Mouse (Mus musculus): Measurements from ENCODE around the gene Cst3. TPM values are rescaled to one million over a fixed set of nuclear protein-coding genes. Genes with fewer than 3 reads are reported as not detected.

The Cst3 gene
- polyA plus RNA-seq, 1 experiment from 2014 or later: 533 TPM

DNA sequence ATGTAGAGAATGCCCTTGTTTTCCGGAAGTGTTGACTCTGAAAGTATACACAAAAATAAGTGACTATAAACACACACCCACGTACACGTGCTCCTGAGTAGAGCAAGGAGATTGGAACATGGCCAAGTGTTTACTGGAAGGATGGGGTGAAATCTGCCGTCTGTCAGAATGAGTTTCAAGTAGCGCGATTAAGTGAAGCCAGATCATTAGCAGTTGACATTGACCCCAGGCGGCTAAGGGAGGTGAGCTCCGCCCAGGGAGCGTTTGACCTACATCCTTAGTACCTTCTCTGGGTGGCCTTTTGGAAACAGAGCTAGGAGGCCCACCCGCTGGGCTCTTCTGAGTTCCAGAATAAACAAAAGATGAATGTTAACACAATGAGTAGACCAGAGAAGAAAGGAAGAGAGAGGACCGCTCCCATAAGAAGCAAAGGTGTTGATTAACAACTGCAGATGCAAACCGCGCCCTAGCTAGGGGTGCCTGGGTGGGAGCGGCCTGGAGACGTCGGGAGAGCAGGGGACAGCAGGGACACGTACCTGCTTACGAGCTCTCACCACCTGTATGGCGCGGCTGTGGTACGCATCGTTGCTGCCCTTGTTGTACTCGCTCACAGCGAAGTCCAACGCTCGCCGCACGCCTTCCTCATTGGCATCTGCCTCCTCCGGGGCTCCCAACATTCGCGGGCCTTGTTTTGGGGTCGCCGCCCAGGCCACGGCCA is 716 bp downstream of the Cst3 start:
- Histone ChIP-seq H3K27ac (peak overlapping the region; percentile 92), H3K36me3 (peaks cover 25% of the 10 kb centered on the region), H3K4me2 (peak overlapping the region; percentile 91), H3K27me3 (no peaks in the 10 kb centered on the region), H3K9me3 (no peaks in the 10 kb centered on the region), H3K4me3 (peak overlapping the region; percentile 89), H3K4me1 (replicated peaks) (peaks cover 33% of the 10 kb centered on the region), H3K9ac (peak overlapping the region; percentile 92)
- under 1% methylated on average over 34 of the region's 34 CpGs for WGBS
- peak; percentile 81 for ATAC-seq (ENCODE audit: low FRiP score)

DNA sequence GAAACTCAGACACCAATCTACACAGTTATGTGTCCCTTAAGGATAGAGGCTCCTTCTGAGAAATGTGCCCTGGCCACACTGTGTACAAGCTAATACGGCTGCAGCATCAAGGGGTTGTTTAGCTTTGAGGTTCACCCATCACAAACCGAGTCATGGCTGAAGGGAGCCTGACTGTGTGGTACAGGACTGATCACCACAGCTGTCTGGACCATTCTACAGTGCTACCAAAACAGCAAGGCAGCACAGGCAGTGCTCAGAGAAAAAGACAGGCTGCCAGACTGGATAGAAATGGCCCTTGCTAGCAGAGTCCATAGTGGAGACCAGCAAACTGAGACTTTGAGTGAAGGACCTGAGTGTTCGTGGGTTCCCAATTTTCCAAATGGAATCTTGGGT is 1.3 kb downstream of the Cst3 start:
- peak overlapping the region; percentile 89 for H3K4me3 ChIP-seq
- no peak overlapping the region for H3K27ac ChIP-seq
- H3K9me3 ChIP-seq: no peaks in the 10 kb centered on the region
- WGBS: 53% methylated on average over 3 of the region's 3 CpGs
- peak overlapping the region; percentile 91 for H3K4me2 ChIP-seq
- peaks cover 33% of the 10 kb centered on the region for H3K4me1 ChIP-seq (replicated peaks)
- peak overlapping the region; percentile 92 for H3K9ac ChIP-seq
- H3K36me3 ChIP-seq: peaks cover 25% of the 10 kb centered on the region
- no peak for ATAC-seq (ENCODE audit: low FRiP score)
- H3K27me3 ChIP-seq: no peaks in the 10 kb centered on the region

DNA sequence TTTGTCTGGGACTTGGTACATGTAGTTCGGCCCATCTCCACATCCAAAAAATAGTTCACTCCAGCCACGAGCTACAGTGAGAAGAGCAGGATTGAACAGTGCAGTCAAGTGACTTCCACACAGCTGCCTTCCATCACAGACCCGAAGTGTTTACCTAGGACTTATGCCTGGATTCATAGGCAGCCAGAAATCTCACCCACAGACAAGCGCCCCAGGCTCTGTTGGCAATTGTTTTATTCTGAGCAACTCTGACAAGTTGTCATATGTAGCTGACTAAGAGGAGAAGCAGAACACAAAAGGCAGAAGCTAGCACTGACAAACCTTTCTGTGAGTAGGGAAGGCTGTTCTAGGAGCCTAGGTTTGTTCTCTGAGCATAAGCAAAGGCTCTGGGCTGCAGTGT is 2.6 kb downstream of the Cst3 start:
- ATAC-seq (ENCODE audit: low FRiP score): no peak

DNA sequence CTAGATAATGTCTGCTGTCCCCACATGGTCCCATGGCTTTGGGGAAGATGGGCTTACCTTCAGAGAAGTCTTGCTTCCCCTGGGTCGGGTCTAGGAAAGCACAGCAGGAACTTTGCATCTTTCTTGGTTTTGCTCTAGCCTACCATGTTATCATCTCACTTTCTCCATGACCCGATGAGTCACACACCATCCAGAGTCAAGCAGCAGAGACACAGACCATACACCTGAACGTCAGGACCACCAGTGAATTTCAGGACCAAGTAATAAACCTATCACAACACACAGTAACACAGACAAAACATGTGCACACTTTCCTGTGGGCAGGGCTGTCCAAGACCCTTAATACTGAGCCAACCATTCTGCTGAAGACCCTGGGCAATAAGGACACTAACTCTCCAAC is 5.0 kb downstream of the Cst3 start:
- Histone ChIP-seq H3K27me3 (no peaks in the 10 kb centered on the region), H3K4me1 (replicated peaks) (peaks cover 28% of the 10 kb centered on the region), H3K36me3 (peaks cover 25% of the 10 kb centered on the region), H3K27ac (no peak overlapping the region), H3K4me2 (no peak overlapping the region), H3K9me3 (no peaks in the 10 kb centered on the region), H3K9ac (no peak overlapping the region), H3K4me3 (no peak overlapping the region)
- WGBS: 93% methylated on average over 3 of the region's 3 CpGs
- no peak for ATAC-seq (ENCODE audit: low FRiP score)

More for the DNA sequence above, 2.6 kb downstream of the Cst3 start:
- H3K9me3 ChIP-seq: no peaks in the 10 kb centered on the region
- H3K27ac ChIP-seq: no peak overlapping the region
- peak overlapping the region; percentile 91 for H3K4me2 ChIP-seq
- 85% methylated on average over 4 of the region's 4 CpGs for WGBS
- peak overlapping the region; percentile 92; the same call in 1 of the 2 replicates for H3K9ac ChIP-seq
- H3K4me1 ChIP-seq (replicated peaks): peaks cover 33% of the 10 kb centered on the region
- H3K36me3 ChIP-seq: peaks cover 25% of the 10 kb centered on the region
- no peaks in the 10 kb centered on the region for H3K27me3 ChIP-seq
- peak overlapping the region; percentile 89 for H3K4me3 ChIP-seq

DNA sequence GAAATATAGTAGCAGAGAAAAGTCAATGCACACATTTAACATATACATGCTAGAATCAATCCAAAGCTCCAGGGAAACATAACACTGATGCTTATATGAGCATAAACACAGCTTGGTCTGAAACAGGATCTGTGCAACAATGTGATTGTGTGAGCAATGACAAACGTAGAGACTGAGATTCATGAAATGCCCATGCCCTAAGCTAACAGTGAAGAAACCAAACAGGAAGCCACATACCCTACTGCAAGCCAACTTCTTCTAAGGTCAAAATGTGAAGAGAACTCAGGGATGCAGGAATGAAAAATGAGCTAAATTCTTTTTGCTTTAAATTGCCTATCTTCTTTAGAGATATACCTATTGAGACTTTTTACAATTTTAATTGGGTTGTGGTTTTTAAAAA is 6.5 kb downstream of the Cst3 start:
- no peak for ATAC-seq (ENCODE audit: low FRiP score)
- Histone ChIP-seq H3K36me3 (peaks cover 25% of the 10 kb centered on the region), H3K9ac (no peak overlapping the region), H3K4me3 (no peak overlapping the region), H3K27ac (no peak overlapping the region), H3K27me3 (no peaks in the 10 kb centered on the region), H3K4me1 (replicated peaks) (peaks cover 22% of the 10 kb centered on the region), H3K4me2 (no peak overlapping the region), H3K9me3 (no peaks in the 10 kb centered on the region)
- WGBS: 81% methylated on average over 1 of the region's 1 CpGs

DNA sequence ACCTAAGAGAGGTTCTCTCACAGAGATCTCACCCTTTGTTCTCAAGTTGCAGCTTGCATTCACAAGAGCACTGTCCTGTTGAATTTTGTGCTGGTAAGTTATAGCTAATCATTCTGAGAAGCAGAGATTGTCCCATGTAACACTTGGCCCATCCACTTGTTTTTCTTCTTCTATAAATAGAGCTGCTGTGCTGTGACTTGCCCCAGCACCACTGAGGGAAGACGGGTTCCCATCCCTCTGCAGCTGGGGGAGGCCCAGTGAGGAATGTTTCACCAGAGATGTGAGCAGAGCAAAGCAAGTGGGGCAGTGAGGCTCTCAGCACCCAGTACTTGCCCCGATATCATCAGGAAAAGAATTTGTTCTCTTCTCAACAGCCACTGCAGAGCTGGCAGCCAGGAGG is 10.5 kb downstream of the Cst3 start, which contains the start of gene 9230104L09Rik:
TSS of gene 9230104L09Rik (minus strand) at position 73 of the 400 bp plus-strand sequence.
- Histone ChIP-seq H3K27me3 (no peaks in the 10 kb centered on the region), H3K9ac (no peak within 1 kb of the TSS), H3K27ac (no peak within 1 kb of the TSS), H3K36me3 (no peaks in the 10 kb centered on the region), H3K9me3 (no peaks in the 10 kb centered on the region), H3K4me1 (replicated peaks) (no peaks in the 10 kb centered on the region), H3K4me3 (no peak within 1 kb of the TSS), H3K4me2 (no peak within 1 kb of the TSS)
- ATAC-seq (ENCODE audit: low FRiP score): no peak
- 79% methylated on average over 2 of the region's 2 CpGs for WGBS

DNA sequence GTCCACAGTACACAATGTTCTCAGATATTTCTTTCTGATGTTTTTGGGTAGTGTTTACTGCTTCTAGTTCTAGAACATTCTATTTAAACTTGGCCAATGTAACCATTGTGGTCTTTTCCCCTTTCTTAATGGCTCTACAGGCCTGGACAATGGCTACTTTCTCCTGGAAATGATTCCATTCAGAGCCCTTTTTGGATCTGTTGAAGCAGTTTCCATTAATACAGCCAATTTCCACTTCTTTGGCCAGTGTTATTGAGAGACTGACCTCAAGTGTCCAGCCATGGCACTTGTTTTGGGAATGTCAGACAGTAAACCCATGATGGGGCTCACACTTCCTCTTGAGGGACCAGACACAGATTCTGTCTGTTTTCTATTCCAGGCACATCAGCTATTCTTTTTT is 13.8 kb downstream of the Cst3 start:
- no peaks in the 10 kb centered on the region for H3K27me3 ChIP-seq
- no peaks in the 10 kb centered on the region for H3K4me1 ChIP-seq (replicated peaks)
- H3K27ac ChIP-seq: no peak overlapping the region
- no peaks in the 10 kb centered on the region for H3K9me3 ChIP-seq
- no peak for ATAC-seq (ENCODE audit: low FRiP score)
- no peaks in the 10 kb centered on the region for H3K36me3 ChIP-seq
- H3K9ac ChIP-seq: no peak overlapping the region
- no peak overlapping the region for H3K4me2 ChIP-seq
- H3K4me3 ChIP-seq: no peak overlapping the region

DNA sequence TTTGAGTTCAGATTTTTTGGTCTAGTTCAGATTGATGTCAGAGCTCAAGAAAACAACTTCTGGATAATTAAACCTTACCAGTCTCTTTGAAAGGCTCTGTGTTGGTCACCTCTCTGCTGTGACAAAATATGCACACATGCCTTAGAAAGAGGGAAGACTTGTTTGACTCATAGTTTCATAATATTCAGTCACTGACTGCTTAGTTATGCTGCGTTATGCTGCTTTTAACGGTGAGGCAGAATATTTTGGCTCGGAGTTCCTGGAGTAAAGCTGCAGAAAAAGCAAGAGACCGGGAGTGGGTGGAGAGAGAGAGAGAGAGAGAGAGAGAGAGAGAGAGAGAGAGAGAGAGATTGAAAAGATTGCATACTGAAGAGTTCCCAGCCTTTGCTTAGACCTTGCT is 14.5 kb downstream of the Cst3 start:
- H3K4me2 ChIP-seq: no peak overlapping the region
- WGBS: 86% methylated on average over 4 of the region's 4 CpGs
- no peak overlapping the region for H3K9ac ChIP-seq
- no peaks in the 10 kb centered on the region for H3K4me1 ChIP-seq (replicated peaks)
- no peaks in the 10 kb centered on the region for H3K27me3 ChIP-seq
- H3K4me3 ChIP-seq: no peak overlapping the region
- no peak for ATAC-seq (ENCODE audit: low FRiP score)
- H3K36me3 ChIP-seq: no peaks in the 10 kb centered on the region
- H3K9me3 ChIP-seq: no peaks in the 10 kb centered on the region
- H3K27ac ChIP-seq: no peak overlapping the region

DNA sequence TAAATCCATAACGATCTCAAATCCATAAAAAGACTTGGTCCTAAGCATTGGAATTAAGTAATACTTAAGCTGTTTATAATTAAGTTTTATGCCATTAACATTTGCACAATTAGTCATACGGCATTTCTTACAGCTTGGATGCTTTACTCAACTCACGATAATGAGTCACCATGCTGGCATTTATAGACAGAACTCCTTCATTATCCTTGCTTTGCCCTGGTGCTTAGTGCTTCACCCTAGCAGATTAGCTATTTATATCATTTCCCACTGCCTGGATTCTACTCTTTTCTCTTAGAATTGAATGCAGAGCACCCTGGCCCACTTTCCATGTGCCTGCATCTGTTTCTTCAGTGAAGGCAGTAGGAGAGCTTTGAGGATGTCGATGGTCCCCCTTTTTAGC is 18.0 kb downstream of the Cst3 start:
- Histone ChIP-seq H3K4me1 (replicated peaks) (no peaks in the 10 kb centered on the region), H3K27me3 (no peaks in the 10 kb centered on the region), H3K4me2 (no peak overlapping the region), H3K27ac (no peak overlapping the region), H3K9ac (no peak overlapping the region), H3K9me3 (no peaks in the 10 kb centered on the region), H3K4me3 (no peak overlapping the region), H3K36me3 (no peaks in the 10 kb centered on the region)
- 87% methylated on average over 4 of the region's 4 CpGs for WGBS
- ATAC-seq (ENCODE audit: low FRiP score): no peak

DNA sequence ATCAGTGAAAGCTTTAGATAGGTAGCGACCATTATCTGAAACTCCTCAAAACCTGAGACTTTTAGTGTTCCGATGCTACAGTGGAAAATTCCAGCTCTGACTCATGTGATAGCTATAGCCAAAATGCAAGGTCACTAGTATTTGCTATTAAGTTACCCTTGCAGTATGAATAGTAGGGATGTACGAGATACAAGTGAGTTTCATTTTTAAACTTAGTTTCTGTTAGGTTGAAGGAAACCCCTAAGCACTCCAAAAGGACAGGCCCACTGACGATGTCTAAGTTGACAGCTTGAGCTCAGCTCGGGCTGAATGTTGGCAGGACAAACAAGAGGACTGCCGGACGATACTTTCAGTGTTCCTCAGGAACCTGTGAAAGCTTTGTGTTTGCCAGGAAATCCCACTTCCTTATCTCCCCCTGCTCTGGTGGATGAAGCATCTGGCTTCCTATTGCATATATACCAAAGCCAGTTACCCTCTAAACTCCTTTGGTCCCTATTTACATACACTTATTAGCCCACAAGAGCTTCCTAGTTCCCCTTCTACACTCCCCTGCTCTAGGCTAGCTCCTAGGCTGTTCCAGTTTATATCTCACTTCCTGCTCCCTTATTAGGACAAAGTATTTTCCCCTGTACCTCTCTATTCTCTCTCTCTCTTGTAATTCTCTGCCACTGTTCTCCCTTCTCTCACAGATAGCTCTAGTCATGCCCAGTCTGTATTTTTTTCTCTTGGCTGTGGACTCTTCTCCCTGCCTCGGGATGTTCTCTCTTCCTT is 18.7 kb downstream of the Cst3 start:
- no peak for ATAC-seq (ENCODE audit: low FRiP score)

DNA sequence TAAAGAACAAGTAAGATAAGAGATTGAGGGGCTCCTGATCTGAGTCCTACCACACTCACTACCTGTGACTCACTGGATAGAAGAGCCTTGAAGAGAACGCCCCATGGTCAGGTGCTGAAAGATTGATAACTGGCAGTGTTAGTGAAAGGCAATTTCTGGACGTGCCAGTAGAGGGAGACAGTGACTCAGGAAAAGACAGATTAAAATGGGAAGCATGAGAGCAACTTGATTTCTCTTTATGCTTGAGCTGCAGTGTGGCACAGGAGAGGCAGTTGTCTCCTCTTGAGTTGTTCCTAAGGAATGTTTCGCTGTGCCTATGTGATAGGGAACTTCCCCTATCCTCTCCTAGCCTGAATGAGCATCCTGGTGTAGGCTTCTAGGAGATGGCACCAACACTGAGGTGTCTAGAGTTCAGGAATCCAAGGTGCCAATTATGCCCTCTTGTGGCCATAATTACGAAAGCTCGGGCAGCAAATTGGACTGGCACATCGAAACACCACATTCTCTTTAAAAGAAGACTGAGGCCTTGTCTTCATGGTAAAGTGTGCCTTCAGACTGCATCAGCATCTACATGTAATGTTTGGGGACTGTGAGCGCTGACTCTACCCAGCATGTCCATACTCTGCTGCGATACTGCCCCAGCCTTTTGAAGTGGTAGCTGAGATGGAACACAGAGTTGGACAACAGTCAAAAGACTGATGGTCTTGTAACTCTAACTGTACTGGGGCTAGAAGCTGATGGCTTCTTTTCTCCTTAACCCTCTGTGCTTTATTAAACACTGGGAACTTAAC is 24.2 kb downstream of the Cst3 start:
- no peak overlapping the region for H3K4me2 ChIP-seq
- no peaks in the 10 kb centered on the region for H3K9me3 ChIP-seq

More for the DNA sequence above, 18.7 kb downstream of the Cst3 start:
- Histone ChIP-seq H3K9me3 (no peaks in the 10 kb centered on the region), H3K4me1 (replicated peaks) (no peaks in the 10 kb centered on the region), H3K4me3 (no peak overlapping the region), H3K36me3 (no peaks in the 10 kb centered on the region), H3K4me2 (no peak overlapping the region), H3K27ac (no peak overlapping the region), H3K27me3 (no peaks in the 10 kb centered on the region), H3K9ac (no peak overlapping the region)
- 86% methylated on average over 8 of the region's 8 CpGs for WGBS

DNA sequence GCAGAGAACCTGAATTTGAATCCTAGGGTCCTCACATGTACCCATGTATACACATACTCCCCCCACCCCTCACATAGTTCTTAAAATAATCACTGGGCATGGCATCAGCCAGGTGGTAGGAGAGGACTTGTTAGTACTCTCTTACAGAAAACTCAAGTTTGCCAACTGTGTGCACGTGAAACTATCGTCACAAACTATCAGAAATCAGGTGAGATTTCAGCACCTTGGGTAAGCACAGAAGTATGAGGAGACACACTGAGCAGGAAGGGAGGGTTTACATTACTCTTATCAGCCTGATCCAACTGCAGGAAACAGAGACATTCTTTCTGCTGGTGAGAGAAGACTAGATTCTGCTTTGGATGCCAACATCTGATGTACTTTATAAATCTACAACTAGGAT is 36.3 kb downstream of the Cst3 start:
- H3K9ac ChIP-seq: no peak overlapping the region
- ATAC-seq (ENCODE audit: low FRiP score): no peak
- H3K9me3 ChIP-seq: no peaks in the 10 kb centered on the region

More for the DNA sequence above, 24.2 kb downstream of the Cst3 start:
- Histone ChIP-seq H3K4me3 (no peak overlapping the region), H3K27me3 (no peaks in the 10 kb centered on the region), H3K27ac (no peak overlapping the region), H3K36me3 (no peaks in the 10 kb centered on the region), H3K4me1 (replicated peaks) (no peaks in the 10 kb centered on the region), H3K9ac (no peak overlapping the region)
- 48% methylated on average over 8 of the region's 8 CpGs for WGBS
- ATAC-seq (ENCODE audit: low FRiP score): peak; percentile 83

More for the DNA sequence above, 36.3 kb downstream of the Cst3 start:
- H3K36me3 ChIP-seq: no peaks in the 10 kb centered on the region
- H3K27me3 ChIP-seq: no peaks in the 10 kb centered on the region
- no peaks in the 10 kb centered on the region for H3K4me1 ChIP-seq (replicated peaks)
- H3K4me3 ChIP-seq: no peak overlapping the region
- WGBS: 91% methylated on average over 2 of the region's 2 CpGs
- H3K4me2 ChIP-seq: no peak overlapping the region
- H3K27ac ChIP-seq: no peak overlapping the region
